9 mouse cellular contexts compared by ENCODE assay signal in genomic region chr5:142629663-142630025, GRCm38 (mm10). TPM values are rescaled to one million over a fixed set of nuclear protein-coding genes. Genes with fewer than 3 reads are reported as not detected.
DNase-seq lines count a peak whose midpoint lies in the region; ATAC-seq and TF ChIP-seq lines count a peak whose summit lies in the region.
"Had no signal": no experiment of that assay in that cellular context is flagged by ENCODE, and none has a peak within 500 bp of the region (broad histone marks: within the 10 kb centered on the region; RNA-seq: fewer than 3 reads in every experiment).

No protein-coding gene starts in this region.

- H3K9ac ChIP-seq in heart, embryonic 13.5 days: peak overlapping the region; percentile 96
- peak overlapping the region; percentile 71 for H3K9ac ChIP-seq in forebrain, postnatal 0 days

- peaks cover 19% of the 10 kb centered on the region for H3K36me3 ChIP-seq in heart, embryonic 13.5 days
- peaks cover 41% of the 10 kb centered on the region for H3K36me3 ChIP-seq in G1E (replicated peaks)
- H3K36me3 ChIP-seq in forebrain, postnatal 0 days (ENCODE audit: insufficient read depth): peaks cover 13% of the 10 kb centered on the region
- H3K36me3 ChIP-seq in macrophage (ENCODE audit: inconsistent target): peaks cover 16% of the 10 kb centered on the region

- TF ChIP-seq CTCF in G1E (IDR thresholded peaks at IDR 0.05; ENCODE audit: low read depth, low read length): no peak
- TF ChIP-seq CTCF in forebrain, postnatal 0 days (IDR thresholded peaks at IDR 0.05; ENCODE audit: low read depth): no peak

- peak overlapping the region; percentile 92 for H3K4me3 ChIP-seq in heart, embryonic 13.5 days
- H3K4me3 ChIP-seq in G1E (ENCODE audit: low read depth, low read length): peak overlapping the region; percentile 99
- peak overlapping the region; percentile 78 for H3K4me3 ChIP-seq in forebrain, postnatal 0 days (ENCODE audit: low read depth, low read length)
- peak overlapping the region; percentile 93 for H3K4me3 ChIP-seq in macrophage (ENCODE audit: inconsistent target)

- peak; percentile 58 for ATAC-seq in heart, embryonic 13.5 days (ENCODE audit: extremely low read depth, insufficient number of reproducible peaks, low FRiP score, low TSS enrichment)
- no peak for ATAC-seq in G1E (ENCODE audit: extremely low read depth, insufficient number of reproducible peaks, low FRiP score, poor library complexity, severe bottlenecking)
- ATAC-seq in forebrain, postnatal 0 days: peak; percentile 49

- peaks cover 48% of the 10 kb centered on the region for H3K79me2 ChIP-seq in macrophage (ENCODE audit: inconsistent target)

- H3K27ac ChIP-seq in heart, embryonic 13.5 days (replicated peaks): peak overlapping the region; percentile 83
- H3K27ac ChIP-seq in forebrain, postnatal 0 days (ENCODE audit: low read depth, low read length): peak overlapping the region; percentile 76
- H3K27ac ChIP-seq in macrophage: peak overlapping the region; percentile 24; the same call in 1 of the 2 replicates

- H3K4me2 ChIP-seq in heart, embryonic 13.5 days: peak overlapping the region; percentile 92
- peak overlapping the region; percentile 61 for H3K4me2 ChIP-seq in forebrain, postnatal 0 days (ENCODE audit: low read depth)

- H3K4me1 ChIP-seq in heart, embryonic 13.5 days: peaks cover 22% of the 10 kb centered on the region
- peaks cover 33% of the 10 kb centered on the region for H3K4me1 ChIP-seq in G1E (ENCODE audit: insufficient read depth, low read depth, low read length)
- H3K4me1 ChIP-seq in forebrain, postnatal 0 days (ENCODE audit: insufficient read depth): peaks cover 12% of the 10 kb centered on the region

- WGBS in heart, embryonic 13.5 days: under 1% methylated on average over 40 of the region's 41 CpGs
- 4% methylated on average over 34 of the region's 41 CpGs for WGBS in forebrain, postnatal 0 days
- WGBS in macrophage (ENCODE audit: missing documents): 1% methylated on average over 41 of the region's 41 CpGs

- DNase-seq in heart, adult 18-20 months: no peak
- DNase-seq in G1E (ENCODE audit: low spot score): no peak
- no peak for DNase-seq in forebrain, postnatal 0 days
- no peak for DNase-seq in left cerebral cortex, adult 8-10 months (ENCODE audit: low spot score in 2 of 2)
- no peak for DNase-seq in layer of hippocampus, postnatal 14 days (ENCODE audit: low spot score in 2 of 2)
- DNase-seq in gastrocnemius, postnatal 25 days: no peak

- no peaks in the 10 kb centered on the region for H3K9me3 ChIP-seq in heart, embryonic 13.5 days
- H3K9me3 ChIP-seq in G1E (replicated peaks): no peaks in the 10 kb centered on the region
- H3K9me3 ChIP-seq in forebrain, postnatal 0 days (ENCODE audit: low read length): no peaks in the 10 kb centered on the region

- H3K27me3 ChIP-seq in heart, embryonic 13.5 days (replicated peaks): peaks cover 16% of the 10 kb centered on the region
- peaks cover 9% of the 10 kb centered on the region for H3K27me3 ChIP-seq in G1E (ENCODE audit: insufficient read depth, low read length)
- no peaks in the 10 kb centered on the region for H3K27me3 ChIP-seq in forebrain, postnatal 0 days (ENCODE audit: insufficient read depth, low read length)

RNA-seq across cellular contexts. Expression of gene Wipi2, which starts 2.1 kb away (rescaled TPM):
- polyA plus RNA-seq in heart, embryonic 13.5 days (2015; fragmentation: Nextera tagmentation; extraction: Ambion mirVana): 25.8 and 27.9 TPM in 2 replicates
- 10 to 100 TPM; 35.7 to 38.8 TPM for total RNA-seq in heart, adult 18-20 months (2021)
- 42.7 and 44.0 TPM in 2 replicates for total RNA-seq in G1E (2014; fragmentation: Nextera tagmentation)
- 42.8 and 43.3 TPM in 2 replicates for total RNA-seq in G1E (2017)
- 9.1 and 10.9 TPM in 2 replicates for polyA plus RNA-seq in G1E (2012)
- 62.5 and 68.0 TPM in 2 replicates for total RNA-seq in forebrain, postnatal 0 days (2014; rRNA removed)
- polyA plus RNA-seq in forebrain, postnatal 0 days (2015; fragmentation: Nextera tagmentation; extraction: Ambion mirVana): 32.2 and 37.4 TPM in 2 replicates
- total RNA-seq in macrophage (2018; cell fraction: chromatin; rRNA removed): 10 to 100 TPM; 13.6 to 76.7 (median 47.5) TPM
- 10 to 100 TPM; 12.5 to 26.0 (median 21.5) TPM for total RNA-seq in macrophage (2018; cell fraction: cytosol; rRNA removed)
- 10 to 100 TPM; 10.1 to 56.0 (median 33.6) TPM for total RNA-seq in macrophage (2018; cell fraction: nucleus; rRNA removed)
- 16.2 to 18.9 TPM (median 17.6 TPM) in 3 replicates for polyA plus RNA-seq in macrophage (2018)
- 10 to 100 TPM; 90.8 to 95.2 (median 92.5) TPM for total RNA-seq in left cerebral cortex, adult 8-10 months (2022)
- 10 to 100 TPM; 81.7 to 88.5 TPM for total RNA-seq in layer of hippocampus, postnatal 14 days (2021)
- 10 to 100 TPM; 28.6 to 28.8 TPM for total RNA-seq in gastrocnemius, postnatal 25 days (2021)

RNA-seq across cellular contexts. Expression of gene Mmd2, which starts 21.0 kb away (rescaled TPM):
- 0.24 and 1.0 TPM in 2 replicates for polyA plus RNA-seq in heart, embryonic 13.5 days (2015; fragmentation: Nextera tagmentation; extraction: Ambion mirVana)
- 1 to 10 TPM in 1 of 2 experiments, not detected in 1; 2.1 TPM for total RNA-seq in heart, adult 18-20 months (2021)
- not detected in 2 replicates for total RNA-seq in G1E (2014; fragmentation: Nextera tagmentation)
- total RNA-seq in G1E (2017): 0.12 and 0.16 TPM in 2 replicates
- polyA plus RNA-seq in G1E (2012): 0.02 TPM in 1 of 2 replicates, not detected in the other
- total RNA-seq in forebrain, postnatal 0 days (2014; rRNA removed): 112 and 118 TPM in 2 replicates
- 107 and 127 TPM in 2 replicates for polyA plus RNA-seq in forebrain, postnatal 0 days (2015; fragmentation: Nextera tagmentation; extraction: Ambion mirVana)
- total RNA-seq in macrophage (2018; cell fraction: chromatin; rRNA removed): not detected
- not detected for total RNA-seq in macrophage (2018; cell fraction: cytosol; rRNA removed)
- total RNA-seq in macrophage (2018; cell fraction: nucleus; rRNA removed): not detected
- polyA plus RNA-seq in macrophage (2018): not detected in 3 replicates
- 10 to 100 TPM; 92.3 to 99.7 (median 96.6) TPM for total RNA-seq in left cerebral cortex, adult 8-10 months (2022)
- 100 to 1,000 TPM; 183 to 186 TPM for total RNA-seq in layer of hippocampus, postnatal 14 days (2021)
- not detected for total RNA-seq in gastrocnemius, postnatal 25 days (2021)
- total RNA-seq: hematopoietic stem cell, adult 5-6 weeks had no signal

Comparison
In these comparisons a context has a peak if more than half of its experiments do, and no peak if none do; other contexts are left out.
1. H3K27ac ChIP-seq: peak in every context shown above with its lines; median percentile 83 in heart, embryonic 13.5 days; 76 in forebrain, postnatal 0 days; 24 in macrophage.
2. RNA of gene Mmd2, which starts 21.0 kb away (total RNA-seq): 183 to 186 TPM in layer of hippocampus, postnatal 14 days, 112 to 118 TPM in forebrain, postnatal 0 days and 92.3 to 99.7 TPM in left cerebral cortex, adult 8-10 months; 2.1 TPM in heart, adult 18-20 months, 0.12 to 0.16 TPM in G1E and not detected in gastrocnemius, postnatal 25 days; every median in the first group is over 10 times any median in the second.
3. Peak in every context shown above with its lines, with median percentiles within 50 percentile points of each other: H3K4me3 ChIP-seq.